Mouse (Mus musculus): ENCODE data around the gene Atf6. TPM values are rescaled to one million over a fixed set of nuclear protein-coding genes. Genes with fewer than 3 reads are reported as not detected.

Gene Atf6
- polyA plus RNA-seq, 1 experiment from 2014 or later, result 6.2 TPM

DNA sequence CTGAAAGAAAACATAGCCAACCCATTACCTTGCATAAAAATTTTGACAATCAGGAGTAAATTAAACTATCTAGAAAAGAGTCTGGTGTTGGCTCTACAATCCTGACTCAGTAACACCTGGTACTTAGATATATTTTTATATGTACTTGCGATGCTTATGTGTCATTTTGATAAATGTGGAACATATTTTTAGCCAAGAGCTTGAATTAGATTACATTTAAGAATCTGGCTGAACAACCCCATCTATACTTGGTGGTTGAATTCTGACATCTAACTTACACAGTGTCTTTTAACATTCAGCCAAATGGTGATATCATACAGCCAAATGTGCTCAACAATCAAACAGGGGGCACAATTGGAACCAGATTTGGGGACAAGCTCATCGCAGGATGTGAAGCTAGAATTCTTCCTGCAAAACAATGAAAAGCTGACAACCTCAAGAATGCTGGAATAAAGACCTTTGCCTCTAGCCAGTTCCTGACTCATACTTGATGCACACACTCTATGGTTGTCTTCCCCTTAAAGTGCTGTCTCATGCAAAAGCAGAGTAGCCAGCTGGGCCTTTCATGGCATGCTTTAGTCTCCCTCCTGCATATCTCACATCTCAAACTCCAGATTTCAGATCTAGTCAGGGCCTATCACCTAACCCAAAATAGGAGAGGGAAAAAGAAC, 59.8 kb downstream of the Atf6 start:
- Histone ChIP-seq H3K4me1 (replicated peaks; ENCODE audit: control insufficient read depth, insufficient read depth) (no peaks in the 10 kb centered on the region), H3K4me3 (ENCODE audit: low read depth, low read length) (no peak overlapping the region), H3K27me3 (ENCODE audit: control insufficient read depth, insufficient read depth, low read length) (no peaks in the 10 kb centered on the region), H3K9me3 (ENCODE audit: control insufficient read depth, low read length) (no peaks in the 10 kb centered on the region), H3K27ac (replicated peaks) (0 out of 2 replicates have a peak overlapping the region, but pooled peaks have one; percentile 24), H3K9ac (ENCODE audit: low read length) (no peak overlapping the region), H3K4me2 (replicated peaks; ENCODE audit: low read depth) (no peak overlapping the region), H3K36me3 (ENCODE audit: control insufficient read depth, insufficient read depth, low read length) (no peaks in the 10 kb centered on the region)
- DNase-seq (ENCODE audit: low spot score) (no peak), ATAC-seq (ENCODE audit: low FRiP score, low TSS enrichment) (no peak)
- no peak for TF ChIP-seq CTCF (IDR thresholded peaks at IDR 0.05; ENCODE audit: low read depth)
- no peak for TF ChIP-seq EP300 (optimal IDR thresholded peaks at IDR 0.05)
- WGBS, result 49% methylated on average over 2 of the region's 2 CpGs

DNA sequence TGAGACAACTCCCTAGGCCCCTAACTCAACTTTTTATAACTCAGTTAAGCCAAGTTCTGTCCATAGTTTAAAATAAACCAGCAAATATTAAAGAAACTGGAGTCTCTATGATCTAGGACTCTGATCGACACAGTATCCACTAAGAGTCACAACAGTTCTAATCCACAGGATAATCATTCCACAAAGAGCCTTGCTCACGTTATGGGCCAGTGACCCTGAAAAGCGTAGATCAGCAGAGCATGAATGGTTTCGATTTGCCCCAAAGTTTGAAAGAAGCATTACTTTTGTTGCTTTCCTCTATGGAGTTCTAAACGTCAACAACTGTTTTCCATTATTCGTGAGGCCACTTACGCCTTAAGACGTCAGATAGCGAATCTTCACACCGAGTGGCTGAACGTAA, 62.9 kb downstream of the Atf6 start:
- H3K4me1 ChIP-seq (replicated peaks; ENCODE audit: control insufficient read depth, insufficient read depth), result no peaks in the 10 kb centered on the region
- H3K4me3 ChIP-seq (ENCODE audit: low read depth, low read length), result no peak overlapping the region
- H3K9me3 ChIP-seq (ENCODE audit: control insufficient read depth, low read length), result no peaks in the 10 kb centered on the region
- no peak overlapping the region for H3K9ac ChIP-seq (ENCODE audit: low read length)
- ATAC-seq (ENCODE audit: low FRiP score, low TSS enrichment) (no peak), DNase-seq (ENCODE audit: low spot score) (no peak)
- no peaks in the 10 kb centered on the region for H3K36me3 ChIP-seq (ENCODE audit: control insufficient read depth, insufficient read depth, low read length)
- TF ChIP-seq EP300 (optimal IDR thresholded peaks at IDR 0.05) (no peak), CTCF (IDR thresholded peaks at IDR 0.05; ENCODE audit: low read depth) (no peak)
- H3K27ac ChIP-seq (replicated peaks), result no peak overlapping the region
- H3K27me3 ChIP-seq (ENCODE audit: control insufficient read depth, insufficient read depth, low read length), result no peaks in the 10 kb centered on the region
- H3K4me2 ChIP-seq (replicated peaks; ENCODE audit: low read depth), result no peak overlapping the region
- WGBS, result 80% methylated on average over 11 of the region's 11 CpGs

GRCm38 (mm10) chr1:170802669-170803068, 64.9 kb downstream of the Atf6 start:
- Histone ChIP-seq H3K4me1 (replicated peaks; ENCODE audit: control insufficient read depth, insufficient read depth) (no peaks in the 10 kb centered on the region), H3K4me2 (replicated peaks; ENCODE audit: low read depth) (no peak overlapping the region), H3K4me3 (ENCODE audit: low read depth, low read length) (no peak overlapping the region), H3K27ac (replicated peaks) (no peak overlapping the region), H3K27me3 (ENCODE audit: control insufficient read depth, insufficient read depth, low read length) (no peaks in the 10 kb centered on the region), H3K36me3 (ENCODE audit: control insufficient read depth, insufficient read depth, low read length) (no peaks in the 10 kb centered on the region; the same call in 1 of the 2 replicates), H3K9ac (ENCODE audit: low read length) (no peak overlapping the region), H3K9me3 (ENCODE audit: control insufficient read depth, low read length) (no peaks in the 10 kb centered on the region)
- no peak for DNase-seq (ENCODE audit: low spot score)
- ATAC-seq (ENCODE audit: low FRiP score, low TSS enrichment), result no peak
- TF ChIP-seq EP300 (optimal IDR thresholded peaks at IDR 0.05), result no peak
- no peak for TF ChIP-seq CTCF (IDR thresholded peaks at IDR 0.05; ENCODE audit: low read depth)
- 51% methylated on average over 7 of the region's 7 CpGs for WGBS

GRCm38 (mm10) chr1:170800694-170801093, 66.9 kb downstream of the Atf6 start:
- H3K4me3 ChIP-seq (ENCODE audit: low read depth, low read length), result no peak overlapping the region
- H3K9me3 ChIP-seq (ENCODE audit: control insufficient read depth, low read length), result no peaks in the 10 kb centered on the region
- no peak for ATAC-seq (ENCODE audit: low FRiP score, low TSS enrichment)
- TF ChIP-seq CTCF (IDR thresholded peaks at IDR 0.05; ENCODE audit: low read depth) (no peak), EP300 (optimal IDR thresholded peaks at IDR 0.05) (no peak)
- 60% methylated on average over 3 of the region's 3 CpGs for WGBS
- no peak overlapping the region for H3K4me2 ChIP-seq (replicated peaks; ENCODE audit: low read depth)
- no peak overlapping the region for H3K27ac ChIP-seq (replicated peaks)
- H3K27me3 ChIP-seq (ENCODE audit: control insufficient read depth, insufficient read depth, low read length), result no peaks in the 10 kb centered on the region
- no peak overlapping the region for H3K9ac ChIP-seq (ENCODE audit: low read length)
- H3K36me3 ChIP-seq (ENCODE audit: control insufficient read depth, insufficient read depth, low read length), result no peaks in the 10 kb centered on the region; the same call in 1 of the 2 replicates
- no peaks in the 10 kb centered on the region for H3K4me1 ChIP-seq (replicated peaks; ENCODE audit: control insufficient read depth, insufficient read depth)
- no peak for DNase-seq (ENCODE audit: low spot score)

- 77% methylated on average over 9 of the region's 9 CpGs for WGBS
- Histone ChIP-seq H3K4me3 (ENCODE audit: low read depth, low read length) (no peak overlapping the region), H3K27ac (replicated peaks) (no peak overlapping the region), H3K27me3 (ENCODE audit: control insufficient read depth, insufficient read depth, low read length) (no peaks in the 10 kb centered on the region), H3K4me1 (replicated peaks; ENCODE audit: control insufficient read depth, insufficient read depth) (no peaks in the 10 kb centered on the region), H3K36me3 (ENCODE audit: control insufficient read depth, insufficient read depth, low read length) (no peaks in the 10 kb centered on the region; the same call in 1 of the 2 replicates), H3K4me2 (replicated peaks; ENCODE audit: low read depth) (no peak overlapping the region), H3K9me3 (ENCODE audit: control insufficient read depth, low read length) (no peaks in the 10 kb centered on the region), H3K9ac (ENCODE audit: low read length) (no peak overlapping the region)
- DNase-seq (ENCODE audit: low spot score) (no peak), ATAC-seq (ENCODE audit: low FRiP score, low TSS enrichment) (no peak)
- no peak for TF ChIP-seq EP300 (optimal IDR thresholded peaks at IDR 0.05)
- TF ChIP-seq CTCF (IDR thresholded peaks at IDR 0.05; ENCODE audit: low read depth), result no peak
Measured at GRCm38 (mm10) chr1:170795741-170796347, 71.7 kb downstream of the Atf6 start.

DNA sequence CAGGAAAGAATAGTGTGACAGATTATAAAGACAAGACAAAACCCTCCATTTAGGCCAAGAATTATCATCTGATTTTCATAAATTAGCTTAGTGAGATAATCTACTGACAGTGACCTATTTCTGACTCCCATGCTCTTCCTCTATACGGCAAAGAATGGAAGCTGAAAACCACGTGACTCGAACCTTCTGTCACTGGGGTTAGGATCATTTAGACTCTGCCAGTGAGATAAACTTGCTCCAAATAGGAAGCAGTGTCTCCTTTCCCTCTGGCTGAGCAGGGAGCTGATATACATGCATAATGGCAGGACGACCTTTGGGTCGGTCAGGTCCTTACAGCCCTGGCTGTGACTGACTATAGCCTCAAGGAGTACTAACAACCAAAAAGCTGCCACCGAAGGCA, 76.0 kb downstream of the Atf6 start:
- WGBS, result 75% methylated on average over 6 of the region's 6 CpGs
- no peak for TF ChIP-seq EP300 (optimal IDR thresholded peaks at IDR 0.05)
- TF ChIP-seq CTCF (IDR thresholded peaks at IDR 0.05; ENCODE audit: low read depth), result no peak
- no peak overlapping the region for H3K4me2 ChIP-seq (replicated peaks; ENCODE audit: low read depth)

More for the DNA sequence above, 76.0 kb downstream of the Atf6 start:
- H3K4me1 ChIP-seq (replicated peaks; ENCODE audit: control insufficient read depth, insufficient read depth), result no peaks in the 10 kb centered on the region
- ATAC-seq (ENCODE audit: low FRiP score, low TSS enrichment), result no peak
- H3K27ac ChIP-seq (replicated peaks), result no peak overlapping the region
- no peaks in the 10 kb centered on the region for H3K9me3 ChIP-seq (ENCODE audit: control insufficient read depth, low read length)
- no peak for DNase-seq (ENCODE audit: low spot score)
- no peaks in the 10 kb centered on the region for H3K36me3 ChIP-seq (ENCODE audit: control insufficient read depth, insufficient read depth, low read length)
- H3K4me3 ChIP-seq (ENCODE audit: low read depth, low read length), result no peak overlapping the region
- no peak overlapping the region for H3K9ac ChIP-seq (ENCODE audit: low read length)
- no peaks in the 10 kb centered on the region for H3K27me3 ChIP-seq (ENCODE audit: control insufficient read depth, insufficient read depth, low read length)

Data from stomach, postnatal 0 days (tissue).